Comparison of ENCODE assay signal across 8 mouse cellular contexts in genomic region chr2:158912631-158913258, GRCm38 (mm10).
DNase-seq lines count a peak whose midpoint lies in the region; ATAC-seq and TF ChIP-seq lines count a peak whose summit lies in the region.

No protein-coding gene starts in this region.

- no peaks in the 10 kb centered on the region for H3K36me3 ChIP-seq in testis, adult 2 months (ENCODE audit: control insufficient read depth, insufficient read depth, low read length)
- no peaks in the 10 kb centered on the region for H3K36me3 ChIP-seq in forebrain, embryonic 12.5 days (replicated peaks)
- H3K36me3 ChIP-seq in liver, embryonic 11.5 days (ENCODE audit: control insufficient read depth, insufficient read depth, low read length), result no peaks in the 10 kb centered on the region
- no peaks in the 10 kb centered on the region for H3K36me3 ChIP-seq in neural tube, embryonic 14.5 days (ENCODE audit: control insufficient read depth, insufficient read depth, low read length)

- TF ChIP-seq CTCF in testis, adult 2 months (IDR thresholded peaks at IDR 0.05; ENCODE audit: control insufficient read depth, insufficient read depth, insufficient replicate concordance, low read depth, low read length), result peak; percentile 87; the same call in 1 of the 2 replicates
- peak; percentile 60 for TF ChIP-seq CTCF in bone marrow, adult 2 months (IDR thresholded peaks at IDR 0.05; ENCODE audit: control insufficient read depth, insufficient read depth, low read length)

- no peak overlapping the region for H3K4me2 ChIP-seq in forebrain, embryonic 12.5 days
- no peak overlapping the region for H3K4me2 ChIP-seq in liver, embryonic 11.5 days
- H3K4me2 ChIP-seq in neural tube, embryonic 14.5 days (ENCODE audit: low read depth, low read length), result no peak overlapping the region

- no peak overlapping the region for H3K27ac ChIP-seq in testis, adult 2 months (ENCODE audit: control insufficient read depth, insufficient read depth, low read depth, low read length)
- no peak overlapping the region for H3K27ac ChIP-seq in bone marrow, adult 2 months (ENCODE audit: control insufficient read depth, insufficient read depth, low read depth, low read length, poor library complexity)
- no peak overlapping the region for H3K27ac ChIP-seq in forebrain, embryonic 12.5 days
- no peak overlapping the region for H3K27ac ChIP-seq in liver, embryonic 11.5 days (ENCODE audit: low read depth, low read length)
- H3K27ac ChIP-seq in neural tube, embryonic 14.5 days (ENCODE audit: low read depth, low read length), result no peak overlapping the region

- no peak for DNase-seq in testis, postnatal 14 days (ENCODE audit: low spot score)
- DNase-seq in induced T-regulatory cell, adult 2 months (ENCODE audit: low read depth), result peak; percentile 32
- DNase-seq in liver, embryonic 11.5 days (ENCODE audit: low spot score), result peak; percentile 42

- WGBS in bone marrow, adult 2 months, result 34% methylated on average over 9 of the region's 9 CpGs
- WGBS in forebrain, embryonic 12.5 days, result 42% methylated on average over 9 of the region's 9 CpGs
- WGBS in liver, embryonic 11.5 days, result 34% methylated on average over 9 of the region's 9 CpGs
- 38% methylated on average over 9 of the region's 9 CpGs for WGBS in neural tube, embryonic 14.5 days

- H3K9me3 ChIP-seq in forebrain, embryonic 12.5 days, result no peaks in the 10 kb centered on the region
- no peaks in the 10 kb centered on the region for H3K9me3 ChIP-seq in liver, embryonic 11.5 days (ENCODE audit: control insufficient read depth, low read length)
- no peaks in the 10 kb centered on the region for H3K9me3 ChIP-seq in neural tube, embryonic 14.5 days (ENCODE audit: control insufficient read depth, low read length)

- ATAC-seq in forebrain, embryonic 12.5 days (ENCODE audit: low FRiP score), result peak; percentile 69
- 0 out of 2 replicates have a peak, but pooled peaks have one; percentile 26 for ATAC-seq in liver, embryonic 11.5 days (replicated peaks; ENCODE audit: low FRiP score)
- peak; percentile 71 for ATAC-seq in neural tube, embryonic 14.5 days (ENCODE audit: low read depth)
- no peak for ATAC-seq in inflammation-experienced regulatory T-cells, adult 6 months

- TF ChIP-seq POLR2A in testis, adult 2 months (IDR thresholded peaks at IDR 0.05; ENCODE audit: control insufficient read depth, low read depth, low read length), result no peak
- no peak for TF ChIP-seq POLR2A in bone marrow, adult 2 months (IDR thresholded peaks at IDR 0.05; ENCODE audit: borderline replicate concordance, control insufficient read depth, low read depth, low read length)

- H3K4me1 ChIP-seq in testis, adult 2 months (ENCODE audit: control insufficient read depth, insufficient read depth, low read length), result no peaks in the 10 kb centered on the region
- no peaks in the 10 kb centered on the region for H3K4me1 ChIP-seq in bone marrow, adult 2 months (ENCODE audit: control insufficient read depth, insufficient read depth, low read length)
- 0 out of 2 replicates have a peak, but pooled peaks cover 3% of the 10 kb centered on the region for H3K4me1 ChIP-seq in forebrain, embryonic 12.5 days
- H3K4me1 ChIP-seq in liver, embryonic 11.5 days (replicated peaks; ENCODE audit: control insufficient read depth, insufficient read depth, low read length), result no peaks in the 10 kb centered on the region
- no peaks in the 10 kb centered on the region for H3K4me1 ChIP-seq in neural tube, embryonic 14.5 days (ENCODE audit: control insufficient read depth, insufficient read depth, low read length)

- H3K27me3 ChIP-seq in testis, adult 2 months (ENCODE audit: control insufficient read depth, insufficient read depth, low read length), result no peaks in the 10 kb centered on the region
- peaks cover 12% of the 10 kb centered on the region; the same call in 1 of the 2 replicates for H3K27me3 ChIP-seq in forebrain, embryonic 12.5 days
- no peaks in the 10 kb centered on the region for H3K27me3 ChIP-seq in liver, embryonic 11.5 days (replicated peaks; ENCODE audit: control insufficient read depth, insufficient read depth, low read length)
- H3K27me3 ChIP-seq in neural tube, embryonic 14.5 days (ENCODE audit: control insufficient read depth, insufficient read depth, low read length), result no peaks in the 10 kb centered on the region

- no peak overlapping the region for H3K9ac ChIP-seq in forebrain, embryonic 12.5 days
- no peak overlapping the region for H3K9ac ChIP-seq in liver, embryonic 11.5 days (ENCODE audit: low read depth, low read length)
- H3K9ac ChIP-seq in neural tube, embryonic 14.5 days (replicated peaks; ENCODE audit: low read depth, low read length), result no peak overlapping the region

- no peak overlapping the region for H3K4me3 ChIP-seq in testis, adult 2 months (ENCODE audit: control insufficient read depth, low read depth, low read length)
- H3K4me3 ChIP-seq in bone marrow, adult 2 months (replicated peaks; ENCODE audit: control insufficient read depth, low read depth, low read length), result no peak overlapping the region
- H3K4me3 ChIP-seq in forebrain, embryonic 12.5 days (replicated peaks), result no peak overlapping the region
- H3K4me3 ChIP-seq in liver, embryonic 11.5 days (ENCODE audit: low read depth, low read length), result no peak overlapping the region
- no peak overlapping the region for H3K4me3 ChIP-seq in neural tube, embryonic 14.5 days (ENCODE audit: low read depth, low read length)
